Mouse (Mus musculus) CH12.LX (cell line): ENCODE results near the gene Stpg4.

Source experiments
- CTCF ChIP-seq, 2 experiments: IDR thresholded peaks in 1 of 2; conservative IDR thresholded peaks in 1 of 2; 2 replicates each; pipeline ENCODE4 v1.5.1; 2011 to 2012; ENCODE audit warnings: low read depth in 2 of 2, low read length in 2 of 2, improper control_type of control experiment in 1 of 2, inconsistent platforms in 1 of 2, mild to moderate bottlenecking in 1 of 2, moderate library complexity in 1 of 2
- MEF2A ChIP-seq: IDR thresholded peaks from 2 replicates; pipeline ENCODE4 v1.6.1; 2014; ENCODE audit warnings: low read depth, mild to moderate bottlenecking, inconsistent platforms, low read length, improper control_type of control experiment, borderline replicate concordance
- NRF1 ChIP-seq: IDR thresholded peaks from 2 replicates; pipeline ENCODE4 v1.6.1; 2014; ENCODE audit warnings: low read depth, mild to moderate bottlenecking, inconsistent platforms, low read length, improper control_type of control experiment, moderate library complexity
- POLR2A ChIP-seq: IDR thresholded peaks from 2 replicates; pipeline ENCODE4 v1.6.1; 2011; ENCODE audit warnings: low read depth, mild to moderate bottlenecking, improper control_type of control experiment, low read length
- RCOR1 ChIP-seq: conservative IDR thresholded peaks from 2 replicates; pipeline ENCODE4 v1.6.1; 2012; ENCODE audit warnings: low read depth, mild to moderate bottlenecking, inconsistent platforms, low read length, improper control_type of control experiment
- TCF12 ChIP-seq: IDR thresholded peaks from 2 replicates; pipeline ENCODE4 v1.6.1; 2014; ENCODE audit warnings: low read depth, mild to moderate bottlenecking, inconsistent platforms, low read length, improper control_type of control experiment
- USF1 ChIP-seq: IDR thresholded peaks from 2 replicates; pipeline ENCODE4 v1.6.1; 2014; ENCODE audit warnings: low read depth, mild to moderate bottlenecking, inconsistent platforms, low read length, improper control_type of control experiment
- USF2 ChIP-seq: conservative IDR thresholded peaks from 2 replicates; pipeline ENCODE4 v1.6.1; 2011; ENCODE audit warnings: low read depth, low read length, improper control_type of control experiment

DNA sequence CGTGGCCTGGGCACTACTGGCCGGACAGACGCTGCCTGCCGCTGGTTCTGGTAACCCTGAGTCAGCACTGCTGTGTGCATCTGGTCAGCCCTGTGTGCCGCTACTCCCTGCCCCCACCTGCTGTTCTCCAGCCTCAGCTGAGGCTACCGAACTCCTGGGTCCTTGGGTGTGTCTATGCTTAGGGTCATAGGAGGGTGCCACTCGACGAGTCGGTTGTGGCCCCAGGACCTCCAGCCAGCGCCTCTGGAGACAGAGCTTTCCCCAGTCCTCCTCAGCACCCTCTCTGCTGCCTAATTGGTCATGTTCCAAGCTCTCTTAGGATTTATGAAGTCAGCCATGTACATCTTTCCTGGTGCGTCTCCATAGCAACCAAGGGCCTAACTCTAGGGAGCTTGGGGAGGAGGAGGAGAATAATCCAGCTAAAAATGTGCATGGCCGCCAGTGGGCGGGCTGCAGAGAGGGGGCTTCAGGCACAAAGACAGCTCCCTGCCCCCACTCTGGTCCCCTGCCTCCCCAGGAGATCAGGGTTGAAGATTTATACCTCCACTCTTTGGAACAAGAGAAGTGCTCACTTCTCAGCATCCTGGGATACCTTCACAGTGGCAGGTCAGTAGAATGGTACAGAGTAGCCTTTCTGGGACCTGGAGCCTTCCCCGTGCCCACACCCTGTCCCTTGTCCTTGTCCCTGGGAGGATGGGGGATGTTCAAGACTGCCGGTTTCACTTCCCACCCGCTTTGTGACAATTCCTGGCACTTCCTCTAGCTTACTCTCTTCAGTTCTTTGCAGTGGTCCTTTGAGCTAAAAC lies 49.0 kb downstream of the Stpg4 start:
- TF ChIP-seq USF1 (no peak), RCOR1 (no peak), CTCF (conservative IDR thresholded peaks at IDR 0.05 in 1 of 2, IDR thresholded peaks at IDR 0.05 in 1 of 2; ENCODE audit: low read depth in 2 of 2, low read length in 2 of 2) (no peak), POLR2A (no peak), USF2 (no peak), MEF2A (no peak), TCF12 (no peak), NRF1 (no peak)
